Mouse (Mus musculus) heart, adult 2 months (tissue): ENCODE data around the gene Itga2b. TPM values are rescaled to one million over a fixed set of nuclear protein-coding genes. Genes with fewer than 3 reads are reported as not detected.

Source experiments
- DNase-seq, 2 experiments: peaks; one replicate each; pipeline ENCODE4 v3.0.0; 2021
- H3K27ac ChIP-seq: fragments of 200-600 bp; 2 replicates; pipeline ENCODE4 v1.8.1; 2022
- H3K27me3 ChIP-seq: fragments of 200-500 bp; 2 replicates; pipeline ENCODE4 v1.6.1; 2012; ENCODE audit warnings: mild to moderate bottlenecking, low read length, inconsistent platforms, mixed read lengths; ENCODE audit not compliant: control insufficient read depth, insufficient read depth
- H3K36me3 ChIP-seq: fragments of 200-500 bp; 2 replicates; pipeline ENCODE4 v1.6.1; 2012; ENCODE audit warnings: low read length, inconsistent platforms; ENCODE audit not compliant: control insufficient read depth, insufficient read depth
- H3K4me1 ChIP-seq: fragments of 200-500 bp; 2 replicates; pipeline ENCODE4 v1.6.1; 2011; ENCODE audit warnings: low read length; ENCODE audit not compliant: control insufficient read depth, insufficient read depth
- H3K4me3 ChIP-seq: fragments of 200-600 bp; 2 replicates; pipeline ENCODE4 v1.8.1; 2022
- H3K79me2 ChIP-seq: fragments of 200-500 bp; replicated peaks from 2 replicates; pipeline ENCODE4 v1.6.1; 2012; ENCODE audit warnings: mild to moderate bottlenecking, inconsistent platforms, low read length, moderate library complexity, mixed read lengths; ENCODE audit not compliant: control insufficient read depth, insufficient read depth
- H3K9ac ChIP-seq: fragments of 200-500 bp; 2 replicates; pipeline ENCODE4 v1.6.1; 2012; ENCODE audit warnings: low read depth, mild to moderate bottlenecking, control low read depth, inconsistent platforms, low read length, mixed read lengths
- CTCF ChIP-seq: fragments of 200-600 bp; IDR thresholded peaks from 2 replicates; pipeline ENCODE4 v1.8.1; 2022; ENCODE audit warnings: antibody characterized with exemption, mild to moderate bottlenecking, moderate library complexity
- EP300 ChIP-seq: fragments of 200-500 bp; IDR thresholded peaks from 2 replicates; pipeline ENCODE4 v1.6.1; 2011; ENCODE audit warnings: low read depth, low read length, control low read depth; ENCODE audit not compliant: insufficient read depth
- POLR2A ChIP-seq: fragments of 200-500 bp; IDR thresholded peaks from 2 replicates; pipeline ENCODE4 v1.6.1; 2011; ENCODE audit warnings: mild to moderate bottlenecking, low read depth, low read length, control low read depth; ENCODE audit not compliant: insufficient read depth
- WGBS: fragments of 180-500 bp; shearing (Covaris S2); methylation state at CpG from one replicate; pipeline ENCODE4 v1.1.7; 2018; 5-methylcytosine and 5-hydroxymethylcytosine counted together
- intact Hi-C: fragments of 180-260 bp; cut with DNase I; formaldehyde crosslinking; loops from one replicate; pipeline ENCODE4 v1.15.1; 2025
- polyA plus RNA-seq: library from polyadenylated mRNA; depleted of rRNA; stranded (reverse); fragments of >200 nt; gene quantifications from 2 replicates; pipeline ENCODE4 v1.2.3, GENCODE M21; 2012
- total RNA-seq, 2 experiments: library from RNA; stranded (reverse); gene quantifications; 2 replicates each; pipeline ENCODE4 v1.2.3; 2021

Gene Itga2b
- total and polyA plus RNA-seq, 3 experiments: 3.1 to 14.5 (median 6.9) TPM

DNA sequence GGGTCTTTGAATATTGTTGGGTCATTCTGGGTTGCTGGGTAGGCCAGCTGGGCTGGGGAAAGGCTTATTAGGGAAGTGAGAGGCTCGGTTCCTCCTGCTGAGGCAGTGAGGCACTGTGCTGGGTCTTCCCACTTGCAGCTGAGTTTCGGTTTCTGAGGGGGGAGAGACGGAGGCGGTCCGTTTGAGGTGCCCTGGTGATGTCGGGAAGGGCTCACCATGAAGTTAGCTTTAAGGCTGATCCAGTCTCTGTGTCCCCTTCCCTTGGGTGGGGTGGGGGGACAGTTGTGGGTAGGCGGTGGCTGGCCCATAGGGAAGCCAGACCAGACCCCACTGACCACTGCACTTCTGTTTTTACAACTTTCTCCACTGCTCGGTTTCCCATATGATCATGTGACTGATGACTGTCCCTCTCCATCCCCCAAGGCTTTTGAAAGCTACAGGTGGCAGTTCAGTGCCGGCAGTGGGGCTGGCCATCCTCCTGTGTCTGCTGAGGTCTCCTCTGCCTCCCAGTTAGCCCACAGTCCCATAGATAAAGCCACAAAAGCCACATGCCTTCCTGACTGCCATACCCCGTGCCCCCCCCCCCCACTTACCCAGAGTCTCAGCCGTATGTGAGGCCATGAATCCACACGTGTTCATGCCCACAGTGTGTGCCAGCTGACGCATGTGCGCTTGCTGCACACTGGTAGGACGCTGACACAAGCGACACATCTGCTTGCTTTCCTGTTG lies 37.6 kb downstream of the Itga2b start:
- no peaks in the 10 kb centered on the region for H3K79me2 ChIP-seq
- 47% methylated on average over 16 of the region's 16 CpGs for WGBS
- H3K4me3 ChIP-seq: no peak overlapping the region; the same call in 1 of the 2 replicates
- H3K27ac ChIP-seq: peak overlapping the region; percentile 80
- TF ChIP-seq CTCF: no peak
- TF ChIP-seq POLR2A: no peak
- no peak for TF ChIP-seq EP300
- H3K36me3 ChIP-seq: no peaks in the 10 kb centered on the region
- intact Hi-C loops: no loop called here
- H3K4me1 ChIP-seq: peaks cover 13% of the 10 kb centered on the region
- H3K27me3 ChIP-seq: no peaks in the 10 kb centered on the region
- peak; percentile 54 to 69 for DNase-seq
- H3K9ac ChIP-seq: peak overlapping the region; percentile 11; the same call in 1 of the 2 replicates

GRCm38 (mm10) chr11:102431728-102432114 lies 38.2 kb downstream of the Itga2b start:
- Histone ChIP-seq H3K36me3 (no peaks in the 10 kb centered on the region), H3K4me3 (no peak overlapping the region; the same call in 1 of the 2 replicates), H3K27ac (peak overlapping the region; percentile 80), H3K79me2 (no peaks in the 10 kb centered on the region), H3K4me1 (peaks cover 13% of the 10 kb centered on the region), H3K9ac (no peak overlapping the region), H3K27me3 (no peaks in the 10 kb centered on the region)
- no peak for DNase-seq
- WGBS: 56% methylated on average over 3 of the region's 3 CpGs
- intact Hi-C loops: no loop called here
- no peak for TF ChIP-seq CTCF
- no peak for TF ChIP-seq EP300
- no peak for TF ChIP-seq POLR2A

GRCm38 (mm10) chr11:102431018-102431645 lies 38.8 kb downstream of the Itga2b start:
- Histone ChIP-seq H3K4me3 (peak overlapping the region; percentile 91), H3K4me1 (peaks cover 13% of the 10 kb centered on the region), H3K27ac (peak overlapping the region; percentile 98), H3K79me2 (no peaks in the 10 kb centered on the region), H3K27me3 (no peaks in the 10 kb centered on the region), H3K36me3 (no peaks in the 10 kb centered on the region), H3K9ac (peak overlapping the region; percentile 61)
- 0% methylated on average over 7 of the region's 7 CpGs for WGBS
- intact Hi-C loops: no loop called here
- DNase-seq: peak; percentile 84
- TF ChIP-seq CTCF (peak; percentile 88), POLR2A (no peak), EP300 (peak; percentile 46; the same call in 1 of the 2 replicates)

DNA sequence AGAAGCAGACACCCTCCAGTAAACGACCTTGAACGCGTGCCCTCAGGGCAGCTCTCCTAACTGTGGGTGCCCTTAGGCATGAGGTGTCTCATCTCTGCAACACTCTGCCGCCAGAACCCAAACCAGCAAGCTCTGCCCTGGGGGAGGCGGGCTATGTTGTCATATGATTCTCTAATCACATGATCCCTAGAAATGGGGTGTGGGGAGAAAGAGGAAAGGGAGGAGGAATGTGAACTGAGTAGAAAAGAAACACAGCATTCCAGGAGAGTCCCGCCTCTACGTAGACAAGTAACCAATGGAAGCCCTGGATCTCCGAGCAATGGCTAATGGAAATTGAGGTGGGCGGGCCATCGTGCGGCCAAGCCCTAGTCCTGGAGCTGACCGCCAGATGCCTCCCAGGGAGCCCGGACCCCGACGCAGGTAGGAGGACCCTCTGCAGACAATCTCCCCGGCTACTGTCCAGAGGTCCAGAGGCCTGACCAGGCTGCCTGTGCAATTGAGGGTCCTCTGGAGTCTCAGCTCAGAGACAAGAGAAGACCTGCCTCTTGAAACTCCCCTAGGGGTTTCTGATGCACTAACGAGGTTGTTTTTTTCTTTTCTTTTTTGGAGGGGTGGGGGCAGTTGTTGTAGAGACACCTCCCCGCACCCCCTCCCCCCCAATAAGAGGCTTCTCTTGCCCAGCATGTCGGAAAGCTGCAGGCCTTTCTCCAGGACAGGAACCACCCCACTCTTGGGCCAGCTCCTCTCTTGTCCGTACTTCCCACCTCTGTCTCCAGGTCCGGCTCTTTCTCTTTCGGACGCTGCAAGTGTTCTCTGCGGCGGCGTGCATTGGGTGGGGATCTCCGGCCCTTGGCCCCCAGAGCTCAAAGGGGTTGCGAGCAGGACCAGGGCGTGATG lies 39.6 kb downstream of the Itga2b start, which contains the start of gene Grn:
Grn (plus strand) TSS at position 195 of the 897 bp plus-strand sequence.
- H3K4me3 ChIP-seq: peak within 1 kb of the TSS; percentile 91
- H3K27me3 ChIP-seq: no peaks in the 10 kb centered on the region
- peaks cover 13% of the 10 kb centered on the region for H3K4me1 ChIP-seq
- TF ChIP-seq CTCF (no peak), POLR2A (peak; percentile 79), EP300 (peak; percentile 74; the same call in 1 of the 2 replicates)
- DNase-seq: peak; percentile 87 to 93
- no peaks in the 10 kb centered on the region for H3K79me2 ChIP-seq
- 1% methylated on average over 29 of the region's 29 CpGs for WGBS
- peak within 1 kb of the TSS; percentile 61 for H3K9ac ChIP-seq
- H3K36me3 ChIP-seq: no peaks in the 10 kb centered on the region
- intact Hi-C loops: loop anchor here (1.0 kb wide), 2 partner anchors 23 to 121 kb away; partner anchors contain the start of gene Slc25a39
- peak within 1 kb of the TSS; percentile 98 for H3K27ac ChIP-seq

DNA sequence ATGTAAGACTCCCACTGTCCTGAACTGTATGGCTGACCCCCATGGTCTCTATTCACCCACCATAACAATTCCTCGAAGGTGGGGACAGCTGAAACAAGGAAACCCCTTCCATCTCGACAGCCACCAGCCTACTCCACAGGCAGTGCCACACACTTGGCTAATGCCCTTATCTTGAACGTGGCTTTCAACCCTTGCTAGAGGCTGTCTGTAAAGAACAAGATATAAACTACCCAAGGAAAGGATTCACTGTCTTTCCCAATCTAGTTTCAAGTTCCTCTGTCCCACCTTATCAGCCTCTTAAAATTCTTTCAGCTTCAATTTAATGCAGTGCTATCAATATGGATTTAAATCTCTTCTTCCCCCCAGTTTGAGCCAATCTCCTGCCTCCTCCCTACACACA lies 40.4 kb downstream of the Itga2b start:
- peak overlapping the region; percentile 91 for H3K4me3 ChIP-seq
- H3K4me1 ChIP-seq: peaks cover 13% of the 10 kb centered on the region
- no peak for DNase-seq
- peak overlapping the region; percentile 61; the same call in 1 of the 2 replicates for H3K9ac ChIP-seq
- WGBS: 23% methylated on average over 3 of the region's 3 CpGs
- peak overlapping the region; percentile 98 for H3K27ac ChIP-seq
- TF ChIP-seq CTCF (no peak), EP300 (no peak), POLR2A (no peak)
- no peaks in the 10 kb centered on the region for H3K27me3 ChIP-seq
- H3K79me2 ChIP-seq: no peaks in the 10 kb centered on the region
- intact Hi-C loops: no loop called here
- H3K36me3 ChIP-seq: no peaks in the 10 kb centered on the region
